Mouse (Mus musculus): ENCODE measurements around the gene Timm9.

DNA sequence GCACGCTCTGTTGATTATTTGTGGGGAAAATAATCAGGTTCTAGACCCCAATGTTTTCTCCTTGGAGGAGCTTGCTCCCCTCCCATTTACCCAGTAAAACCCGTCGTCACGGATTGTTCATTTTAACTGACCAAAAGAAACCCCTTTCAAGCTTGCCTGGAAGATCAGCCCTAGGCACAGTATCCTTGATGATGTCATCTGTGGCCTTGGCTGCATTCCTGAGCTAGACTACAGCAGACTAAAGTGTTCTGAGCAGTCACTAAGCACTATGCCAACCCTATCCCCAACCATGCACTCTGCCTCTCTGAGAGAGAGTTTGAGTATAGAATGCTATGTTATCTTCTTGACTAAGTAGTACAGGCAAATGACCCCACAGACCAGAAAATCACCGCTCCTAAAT, 20.1 kb downstream of the Timm9 start:
- TF ChIP-seq CTCF (IDR thresholded peaks at IDR 0.05; ENCODE audit: low read depth) (no peak), EP300 (optimal IDR thresholded peaks at IDR 0.05) (no peak)

All from stomach, postnatal 0 days (tissue).